Mouse (Mus musculus) spleen, adult 18-20 months (tissue): ENCODE measurements at regions not wholly inside any gene's neighbourhood (a gene's known extent, or its start where the extent isn't known, plus 50 kb on each side); places are given as distances from the start of the nearest gene placed in this dataset.

Source experiments
- DNase-seq, 2 experiments: peaks; one replicate each; pipeline ENCODE4 v3.0.0; 2022; ENCODE audit warnings: mixed read lengths in 2 of 2

DNA sequence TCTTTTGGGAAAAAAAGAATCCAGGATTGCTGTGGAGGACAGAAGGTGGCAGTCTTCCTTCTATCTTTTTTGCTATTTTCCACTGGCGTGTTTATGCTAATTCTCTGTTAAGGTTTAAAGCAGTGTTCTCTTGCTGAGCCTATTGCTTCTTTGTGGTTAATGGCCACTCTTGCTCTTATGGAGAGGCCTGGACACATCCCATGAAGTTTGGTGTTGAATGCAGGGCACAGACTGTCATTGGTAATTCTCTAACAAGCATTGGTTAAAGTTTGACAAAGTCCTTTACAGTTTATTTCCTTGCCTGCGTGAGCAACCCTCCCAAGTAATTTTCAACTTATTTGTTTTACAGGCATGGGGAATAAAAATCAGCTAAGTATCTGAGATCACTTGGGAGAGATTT lies 165.1 kb upstream of the Pdcd1 start:
- DNase-seq = no peak

DNA sequence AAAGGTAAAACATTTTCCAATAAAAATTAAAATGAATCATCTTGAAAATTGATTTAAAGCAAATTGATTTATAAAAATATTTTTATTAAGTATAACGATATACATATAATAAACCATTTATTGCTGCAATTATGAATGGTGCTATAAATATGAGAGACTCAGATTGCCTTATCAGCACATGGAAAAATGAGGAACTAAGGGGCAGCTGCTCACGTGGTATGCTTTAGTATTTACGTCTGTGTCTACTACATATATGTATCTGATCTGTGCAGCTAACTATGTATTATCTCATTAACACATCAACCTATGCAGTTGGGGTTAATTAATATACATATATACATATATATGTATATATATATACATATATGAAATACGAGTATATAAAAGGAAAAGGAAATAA lies 156.6 kb upstream of the Pdcd1 start:
- DNase-seq = no peak

DNA sequence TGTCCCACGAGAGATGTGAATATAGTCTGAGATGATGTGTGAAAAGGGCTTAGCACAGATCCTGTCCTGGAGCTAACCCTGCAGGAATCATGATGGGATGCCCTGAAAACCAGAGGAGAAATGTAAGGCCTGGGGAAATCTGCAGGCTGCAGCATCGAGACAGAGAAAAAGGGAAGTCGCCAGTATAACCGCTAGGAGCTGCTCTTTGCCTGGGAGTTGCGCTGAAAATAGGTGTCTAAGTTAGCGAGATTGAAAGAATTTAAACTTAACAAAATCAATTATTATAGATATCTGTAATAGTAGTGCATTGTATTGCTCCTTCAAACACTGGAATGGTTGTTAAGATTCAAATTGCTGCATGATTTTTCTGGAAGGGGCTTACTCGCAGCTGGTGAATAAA lies 155.5 kb upstream of the Pdcd1 start:
- DNase-seq = no peak

DNA sequence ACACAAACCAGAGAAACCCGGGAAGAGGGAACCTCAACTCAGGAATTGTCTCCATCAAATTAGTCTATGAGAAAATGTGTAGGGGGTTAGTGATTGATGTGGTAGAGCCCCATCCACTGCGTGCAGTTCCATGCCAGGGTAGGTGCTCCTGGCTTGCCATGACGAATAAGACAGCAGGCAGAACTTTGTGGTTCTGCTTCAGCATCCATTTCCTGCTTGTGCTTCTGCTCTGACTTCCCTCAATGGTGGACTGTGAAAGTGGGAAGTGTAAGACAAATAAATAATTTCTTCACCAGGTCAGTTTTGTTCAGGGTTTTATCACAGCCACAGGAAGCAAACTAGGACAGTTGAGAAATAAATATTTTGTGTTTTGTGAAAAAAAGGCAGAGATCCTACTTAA lies 150.9 kb upstream of the Pdcd1 start:
- no peak for DNase-seq

DNA sequence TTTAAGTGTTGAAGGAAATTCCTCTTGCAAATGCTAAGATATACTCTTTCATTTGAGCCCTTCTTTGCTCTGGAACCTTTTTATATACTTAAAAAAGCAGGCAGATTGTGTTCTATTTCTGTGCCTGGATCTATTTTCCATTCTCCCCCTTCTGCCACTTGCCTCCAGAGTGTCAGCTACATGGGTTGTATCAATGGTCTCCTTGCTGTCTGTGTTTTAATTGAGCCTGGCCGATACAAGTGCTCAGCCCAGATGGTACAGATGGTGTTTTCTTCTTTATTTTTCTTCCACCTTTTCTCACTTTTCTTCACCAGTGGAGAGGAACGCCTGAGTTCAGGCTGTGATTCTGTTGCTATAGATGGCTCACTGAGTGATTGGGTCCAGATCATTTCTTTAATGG lies 131.5 kb upstream of the Pdcd1 start:
- no peak for DNase-seq

DNA sequence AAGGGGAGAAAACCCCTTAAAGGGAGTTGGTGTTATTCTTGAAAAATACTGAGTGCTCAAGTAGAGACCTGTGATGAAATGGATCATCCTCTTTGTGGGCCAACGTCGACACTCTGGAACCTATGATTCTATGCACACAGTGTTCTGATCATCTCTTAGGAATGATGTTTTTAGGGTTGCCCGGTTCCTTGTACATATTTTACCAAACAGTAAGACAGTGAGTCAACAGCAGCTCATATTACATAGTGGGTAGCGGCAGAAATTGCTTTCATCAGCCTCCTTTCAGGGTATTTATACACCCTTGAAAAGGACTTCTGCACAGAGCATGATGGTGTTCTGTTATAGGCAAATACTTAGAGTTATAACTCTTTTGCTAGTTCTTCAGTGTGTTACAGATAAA lies 97.6 kb upstream of the Pdcd1 start:
- DNase-seq = no peak

DNA sequence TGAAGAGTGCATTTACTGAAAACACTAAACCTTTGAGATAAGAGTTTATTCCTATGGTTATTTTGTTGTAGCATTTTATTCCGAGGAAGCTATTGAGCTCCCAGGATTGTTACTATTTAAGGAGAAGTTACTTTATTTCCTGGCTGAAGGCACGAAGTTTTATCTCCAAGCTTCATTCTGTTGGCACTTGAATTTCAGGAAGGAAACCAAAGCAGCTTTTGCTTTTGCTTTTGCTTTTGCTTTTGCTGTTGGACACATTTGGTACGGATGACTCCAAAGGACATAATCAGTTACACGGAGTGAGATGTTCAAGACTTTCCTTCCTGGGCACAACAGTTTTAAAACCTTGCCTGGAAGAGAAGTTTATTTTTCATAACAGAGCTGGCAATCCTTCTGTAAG lies 94.7 kb upstream of the Pdcd1 start:
- DNase-seq = no peak

DNA sequence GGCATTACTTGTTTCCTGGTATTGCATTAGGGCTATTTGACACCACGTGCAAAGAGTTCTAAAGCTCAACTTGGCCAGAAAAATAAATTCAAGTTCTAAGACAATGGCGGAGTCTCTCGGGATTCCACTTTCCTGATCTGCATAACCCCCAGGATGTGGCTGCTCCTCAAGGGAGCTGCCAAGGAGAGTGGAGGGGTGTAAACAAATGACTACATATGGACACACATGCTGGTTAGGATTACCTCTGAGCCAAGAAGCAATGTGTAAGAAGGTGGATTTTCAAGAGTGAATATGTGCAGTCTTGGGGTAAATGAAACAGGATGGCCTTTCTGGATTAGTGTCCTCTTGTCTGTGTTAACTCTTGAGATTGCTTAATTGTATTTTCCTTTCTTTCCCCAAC lies 88.2 kb upstream of the Pdcd1 start:
- DNase-seq = no peak

DNA sequence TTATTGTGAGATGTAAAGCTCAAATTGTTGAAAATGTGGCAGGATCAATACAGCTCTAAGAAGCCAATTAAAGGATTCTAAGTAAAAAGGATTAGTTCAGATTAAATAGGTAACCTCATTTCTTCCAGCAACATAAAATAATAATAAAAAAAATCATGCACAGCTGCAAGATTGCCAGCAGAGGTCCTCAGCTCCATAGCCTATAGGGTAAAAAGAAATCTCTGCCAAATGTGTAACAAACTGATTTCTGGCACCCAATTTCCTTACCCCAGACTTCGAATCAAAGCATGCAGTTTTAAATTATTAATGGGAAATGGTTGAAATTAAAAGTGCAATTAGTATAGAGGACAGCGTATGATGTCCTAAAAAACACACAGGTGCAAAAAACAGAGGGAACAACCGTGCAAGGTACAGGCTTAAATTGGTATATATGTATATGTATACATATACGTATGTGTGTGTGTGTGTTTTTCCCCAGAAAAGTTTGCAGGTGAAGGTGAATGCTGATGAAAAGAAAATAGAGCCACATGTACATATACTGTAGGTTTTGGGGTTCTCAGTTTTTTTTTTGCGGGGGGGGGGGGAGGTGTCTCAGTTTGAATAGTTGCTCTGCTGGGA lies 87.2 kb upstream of the Pdcd1 start:
- no peak for DNase-seq

DNA sequence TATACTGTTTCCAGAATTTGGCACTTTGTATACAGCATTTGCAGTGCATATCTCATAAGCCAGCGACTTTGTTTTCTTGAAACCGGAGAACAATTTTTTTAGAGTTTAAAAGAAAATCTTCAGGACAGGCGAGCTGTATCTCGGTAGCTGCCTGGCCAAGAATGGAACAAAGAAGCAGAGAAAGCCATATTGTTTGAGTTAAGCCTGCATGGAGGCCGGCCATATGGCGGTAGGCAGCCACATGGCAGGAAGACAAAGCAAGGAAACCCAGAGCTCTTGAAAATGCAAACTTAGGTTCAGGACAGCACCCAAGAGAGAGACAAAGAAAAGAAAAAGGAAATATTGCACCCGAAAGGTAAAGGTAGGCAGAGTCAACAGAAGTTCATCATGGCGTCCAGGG lies 84.4 kb upstream of the Pdcd1 start:
- DNase-seq = no peak
